Mouse (Mus musculus) neural tube, embryonic 14.5 days (tissue): ENCODE data around the gene Casq2. TPM values are rescaled to one million over a fixed set of nuclear protein-coding genes. Genes with fewer than 3 reads are reported as not detected.

Experiments
- ATAC-seq: fragments of 200-750 bp; cut with Nextera tagmentation; 2 replicates; pipeline ENCODE4 v1.8.0; 2017; ENCODE audit warnings: low read depth, mild to moderate bottlenecking, moderate TSS enrichment, moderate library complexity
- H3K27ac ChIP-seq: fragments of 300-500 bp; sonication (generic); 2 replicates; pipeline ENCODE4 v1.5.1; 2014; ENCODE audit warnings: low read depth, mild to moderate bottlenecking, control low read depth, low read length, moderate library complexity, mixed read lengths
- H3K27me3 ChIP-seq: fragments of 300-500 bp; sonication (generic); 2 replicates; pipeline ENCODE4 v1.6.1; 2014; ENCODE audit warnings: low read length; ENCODE audit not compliant: control insufficient read depth, insufficient read depth
- H3K36me3 ChIP-seq: fragments of 300-500 bp; sonication (generic); 2 replicates; pipeline ENCODE4 v1.6.1; 2014; ENCODE audit warnings: low read length, mixed read lengths; ENCODE audit not compliant: control insufficient read depth, insufficient read depth
- H3K4me1 ChIP-seq: fragments of 300-500 bp; sonication (generic); 2 replicates; pipeline ENCODE4 v1.6.1; 2014; ENCODE audit warnings: low read length; ENCODE audit not compliant: control insufficient read depth, insufficient read depth
- H3K4me2 ChIP-seq: fragments of 300-500 bp; sonication (generic); 2 replicates; pipeline ENCODE4 v1.6.1; 2014; ENCODE audit warnings: mild to moderate bottlenecking, low read depth, low read length, control low read depth
- H3K4me3 ChIP-seq: fragments of 300-500 bp; sonication (generic); 2 replicates; pipeline ENCODE4 v1.5.1; 2014; ENCODE audit warnings: low read depth, low read length, control low read depth, mixed read lengths
- H3K9ac ChIP-seq: fragments of 300-500 bp; sonication (generic); replicated peaks from 2 replicates; pipeline ENCODE4 v1.6.1; 2014; ENCODE audit warnings: low read depth, mild to moderate bottlenecking, control low read depth, low read length, mixed read lengths
- H3K9me3 ChIP-seq: fragments of 300-500 bp; sonication (generic); 2 replicates; pipeline ENCODE4 v1.6.1; 2016; ENCODE audit warnings: low read length; ENCODE audit not compliant: control insufficient read depth
- WGBS: fragments of 180-500 bp; shearing (Covaris S2); extraction: QIAGEN DNeasy Blood & Tissue Kit; methylation state at CpG from one replicate; pipeline ENCODE4 v1.1.7; 2014; 5-methylcytosine and 5-hydroxymethylcytosine counted together
- polyA plus RNA-seq: library from polyadenylated mRNA; unstranded; fragments of >200 nt; fragmentation: Nextera tagmentation; extraction: Ambion mirVana; gene quantifications from 2 replicates; pipeline ENCODE4 v1.2.1, GENCODE M21; 2014

Gene Casq2
- polyA plus RNA-seq, 1 experiment from 2014 or later: 0.75 TPM

DNA sequence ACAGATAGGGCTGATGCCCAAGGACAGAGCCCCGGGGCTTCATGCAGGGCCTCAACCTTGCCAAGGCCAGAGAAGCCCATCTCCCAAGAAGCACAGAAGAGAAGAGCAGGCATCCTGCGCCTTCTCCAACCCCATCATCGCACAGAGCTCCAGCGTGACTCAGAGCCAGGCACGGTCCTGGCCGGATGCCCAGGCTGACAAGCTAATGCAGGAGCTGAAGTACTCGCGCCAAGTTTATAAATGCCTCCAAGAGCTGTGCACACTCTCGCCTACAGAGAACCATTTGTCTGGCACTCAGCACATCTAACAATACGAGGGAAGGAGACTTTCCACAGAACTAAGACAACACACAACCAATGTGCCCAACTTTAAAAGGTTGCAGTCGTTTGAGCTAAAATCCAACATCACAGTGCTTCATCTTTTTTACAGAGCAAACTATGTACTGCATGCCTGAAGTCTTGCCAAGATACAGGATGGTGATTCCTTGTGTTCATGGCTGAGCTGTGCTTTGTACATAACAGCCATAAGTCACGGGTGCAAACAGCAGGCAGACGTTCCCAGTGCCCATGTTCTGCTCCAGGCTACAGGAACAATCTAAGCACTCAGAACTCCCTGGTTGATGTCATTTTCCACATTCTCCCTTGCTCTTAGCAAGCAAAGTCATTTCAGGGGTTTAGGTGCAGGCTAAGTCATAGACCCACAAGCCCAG lies 83.1 kb downstream of the Casq2 start:
- no peak overlapping the region for H3K4me3 ChIP-seq
- no peaks in the 10 kb centered on the region for H3K36me3 ChIP-seq
- peak overlapping the region; percentile 2; the same call in 1 of the 2 replicates for H3K27ac ChIP-seq
- no peaks in the 10 kb centered on the region for H3K9me3 ChIP-seq
- 35% methylated on average over 13 of the region's 13 CpGs for WGBS
- ATAC-seq: peak; percentile 88
- H3K27me3 ChIP-seq: no peaks in the 10 kb centered on the region
- no peak overlapping the region for H3K9ac ChIP-seq
- peaks cover 5% of the 10 kb centered on the region for H3K4me1 ChIP-seq
- H3K4me2 ChIP-seq: no peak overlapping the region

DNA sequence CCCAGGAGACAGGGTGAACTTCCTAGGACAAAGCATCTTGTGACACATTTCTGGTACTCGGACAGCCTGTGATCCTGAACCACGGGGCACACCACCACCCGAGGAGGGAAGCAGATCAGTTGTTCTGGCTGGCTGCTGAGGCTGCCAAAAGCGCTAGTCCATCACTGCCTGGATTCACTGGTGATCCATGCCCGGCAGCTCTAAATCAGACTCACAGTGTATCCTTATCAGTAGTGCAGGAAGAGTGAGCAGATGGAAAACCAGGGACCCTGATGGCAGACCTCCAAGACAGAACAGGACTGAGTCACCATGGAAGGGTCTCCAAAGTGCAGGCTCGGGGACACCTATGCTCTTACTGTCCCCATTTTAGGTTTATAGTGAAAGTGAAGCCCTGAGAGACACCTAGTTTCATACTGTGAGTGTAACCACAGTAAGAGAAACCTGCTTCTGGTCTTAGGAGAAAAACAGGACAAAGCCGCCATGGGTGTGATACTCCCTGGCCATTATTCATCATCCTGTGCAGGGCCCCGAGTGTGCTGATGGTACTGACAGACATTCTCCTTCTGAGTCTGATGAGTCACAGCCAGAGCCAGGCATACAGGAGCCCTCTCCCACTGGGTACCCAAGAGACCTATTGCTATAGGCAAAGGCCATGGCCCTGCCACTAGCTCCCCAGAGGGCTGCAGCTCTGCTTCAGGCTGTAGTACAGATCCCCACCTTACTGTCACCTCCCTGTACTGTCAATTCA lies 88.1 kb downstream of the Casq2 start:
- H3K4me2 ChIP-seq: no peak overlapping the region
- ATAC-seq: no peak
- no peaks in the 10 kb centered on the region for H3K36me3 ChIP-seq
- H3K4me1 ChIP-seq: no peaks in the 10 kb centered on the region
- H3K27me3 ChIP-seq: no peaks in the 10 kb centered on the region
- H3K27ac ChIP-seq: no peak overlapping the region
- H3K4me3 ChIP-seq: no peak overlapping the region
- 74% methylated on average over 8 of the region's 8 CpGs for WGBS
- H3K9ac ChIP-seq: no peak overlapping the region
- H3K9me3 ChIP-seq: no peaks in the 10 kb centered on the region

DNA sequence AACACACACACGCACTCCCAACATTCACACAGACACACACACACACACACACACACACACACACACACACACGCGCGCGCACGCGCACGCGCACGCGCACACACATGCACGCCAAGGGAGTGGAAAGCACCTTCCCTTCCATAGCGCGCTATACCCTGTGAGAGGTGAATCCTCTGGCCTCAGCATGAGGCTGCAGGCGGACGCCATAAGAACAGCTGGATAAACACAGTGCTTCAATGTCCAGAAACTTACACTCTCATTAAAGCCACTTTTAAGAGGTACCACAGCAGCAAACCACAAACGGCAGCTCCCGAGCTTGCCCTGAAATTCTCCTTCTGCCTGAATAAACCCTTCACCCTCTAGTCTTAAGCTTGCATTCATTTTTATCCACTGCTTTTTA lies 89.5 kb downstream of the Casq2 start:
- no peak overlapping the region for H3K4me2 ChIP-seq
- H3K4me1 ChIP-seq: no peaks in the 10 kb centered on the region
- no peak overlapping the region for H3K9ac ChIP-seq
- no peak for ATAC-seq
- no peak overlapping the region for H3K4me3 ChIP-seq
- no peaks in the 10 kb centered on the region for H3K27me3 ChIP-seq
- H3K36me3 ChIP-seq: no peaks in the 10 kb centered on the region
- no peak overlapping the region for H3K27ac ChIP-seq
- 87% methylated on average over 17 of the region's 18 CpGs for WGBS
- no peaks in the 10 kb centered on the region for H3K9me3 ChIP-seq

DNA sequence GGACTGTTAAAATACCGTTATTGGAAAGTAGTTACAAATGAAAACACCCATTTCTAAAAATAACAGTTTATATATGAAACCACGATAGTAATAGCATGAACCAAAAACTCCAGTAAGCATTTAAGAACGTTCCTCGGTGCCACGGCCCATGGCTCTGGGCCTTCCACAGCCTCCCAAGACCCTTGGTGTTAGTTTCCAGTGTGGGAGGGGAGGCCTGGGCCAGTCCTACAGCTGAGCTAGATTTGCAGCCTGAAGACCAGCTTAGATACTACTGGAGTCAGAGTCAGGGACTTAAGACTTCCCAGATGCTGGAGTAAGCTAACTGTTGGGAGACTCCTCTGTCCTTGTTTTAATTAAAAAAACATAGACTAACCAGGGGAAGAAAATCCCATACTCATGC lies 89.9 kb downstream of the Casq2 start:
- Histone ChIP-seq H3K9ac (no peak overlapping the region), H3K9me3 (no peaks in the 10 kb centered on the region), H3K36me3 (no peaks in the 10 kb centered on the region), H3K4me1 (no peaks in the 10 kb centered on the region), H3K27me3 (no peaks in the 10 kb centered on the region), H3K27ac (no peak overlapping the region), H3K4me2 (no peak overlapping the region), H3K4me3 (no peak overlapping the region)
- ATAC-seq: no peak
- 82% methylated on average over 5 of the region's 5 CpGs for WGBS

DNA sequence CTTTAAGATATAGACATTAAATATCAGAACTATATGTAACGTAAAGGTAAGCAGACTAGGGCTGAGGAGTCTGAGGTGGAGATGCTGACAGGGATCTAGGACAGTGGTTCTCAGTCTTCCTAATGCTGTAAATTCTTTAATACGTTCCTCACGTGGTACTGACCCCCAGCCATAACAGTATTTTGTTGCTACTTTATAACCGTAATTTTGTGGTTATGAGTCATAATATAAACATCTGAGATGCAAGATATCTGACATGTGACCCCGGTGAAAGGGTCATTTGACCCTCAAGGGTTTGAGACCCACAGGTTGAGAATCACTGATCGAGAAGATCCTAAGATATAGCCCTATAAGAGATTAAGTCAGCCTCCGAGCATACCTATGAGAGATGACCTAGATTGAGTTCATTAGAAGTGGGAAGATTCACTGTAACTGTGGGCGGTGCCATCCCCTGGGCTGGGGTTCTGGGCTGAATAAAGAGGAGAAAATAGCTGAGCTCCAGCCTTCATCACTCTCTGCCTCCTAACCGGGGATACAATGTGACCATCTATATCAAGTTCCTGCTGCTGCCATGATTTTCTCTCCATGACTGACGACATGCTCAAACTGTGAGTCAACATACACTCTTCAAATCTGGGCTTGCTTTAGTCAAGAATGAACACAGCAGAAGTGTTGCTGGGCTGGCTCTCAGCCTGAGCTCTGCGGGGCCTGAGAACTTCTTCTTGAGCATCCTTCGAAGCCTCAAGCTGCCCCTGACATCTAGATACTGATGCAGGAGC lies 91.8 kb downstream of the Casq2 start:
- no peak overlapping the region for H3K27ac ChIP-seq
- no peak overlapping the region for H3K4me2 ChIP-seq
- no peaks in the 10 kb centered on the region for H3K36me3 ChIP-seq
- no peaks in the 10 kb centered on the region for H3K4me1 ChIP-seq
- H3K9me3 ChIP-seq: no peaks in the 10 kb centered on the region
- no peaks in the 10 kb centered on the region for H3K27me3 ChIP-seq
- no peak overlapping the region for H3K4me3 ChIP-seq
- WGBS: 96% methylated on average over 12 of the region's 12 CpGs
- ATAC-seq: no peak
- no peak overlapping the region for H3K9ac ChIP-seq

DNA sequence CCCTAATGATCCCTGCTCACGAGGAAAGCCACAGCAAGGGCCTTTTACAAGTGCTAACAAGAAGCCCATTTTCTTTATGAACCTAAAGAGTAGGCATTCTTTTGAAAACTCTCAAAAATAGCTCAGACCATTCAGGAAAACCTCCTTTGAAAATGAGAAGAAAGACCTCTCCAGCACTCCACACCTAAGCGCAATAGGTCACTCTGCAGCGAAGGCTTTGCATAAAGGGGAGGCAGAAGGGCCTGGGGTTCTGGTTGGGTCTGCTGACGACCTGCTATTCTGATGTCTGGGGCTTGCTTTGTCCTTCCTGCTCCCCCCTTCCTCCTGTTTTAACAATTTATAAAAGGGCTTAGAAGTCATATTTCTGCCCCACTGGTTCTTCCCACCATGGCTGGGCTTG lies 93.7 kb downstream of the Casq2 start:
- Histone ChIP-seq H3K4me3 (no peak overlapping the region), H3K4me1 (no peaks in the 10 kb centered on the region), H3K9me3 (no peaks in the 10 kb centered on the region), H3K9ac (no peak overlapping the region), H3K4me2 (no peak overlapping the region), H3K36me3 (no peaks in the 10 kb centered on the region), H3K27me3 (no peaks in the 10 kb centered on the region), H3K27ac (no peak overlapping the region)
- WGBS: 69% methylated on average over 4 of the region's 4 CpGs
- ATAC-seq: no peak

DNA sequence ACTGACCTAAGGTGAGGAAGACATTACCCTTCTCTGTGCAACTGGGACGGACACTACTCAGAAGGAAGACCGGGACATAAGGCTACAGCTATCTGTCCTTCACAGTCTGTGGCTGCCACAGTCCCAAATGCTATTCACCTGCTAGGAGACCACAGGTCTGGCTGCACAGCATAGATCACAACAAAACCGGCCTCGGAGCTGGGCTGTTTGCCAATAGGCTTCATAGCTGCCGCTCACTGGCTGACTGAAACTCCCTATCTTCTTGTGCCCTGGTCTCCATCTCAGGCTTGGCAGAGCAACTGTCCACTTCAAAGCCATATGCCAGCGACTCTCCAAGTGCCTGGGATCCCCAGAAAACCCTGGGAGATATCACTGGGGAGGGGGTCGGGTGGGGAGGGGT lies 94.5 kb downstream of the Casq2 start:
- Histone ChIP-seq H3K4me1 (no peaks in the 10 kb centered on the region), H3K4me3 (no peak overlapping the region), H3K36me3 (no peaks in the 10 kb centered on the region), H3K27me3 (no peaks in the 10 kb centered on the region), H3K27ac (no peak overlapping the region), H3K4me2 (no peak overlapping the region), H3K9ac (no peak overlapping the region), H3K9me3 (no peaks in the 10 kb centered on the region)
- WGBS: 79% methylated on average over 7 of the region's 7 CpGs
- ATAC-seq: no peak

DNA sequence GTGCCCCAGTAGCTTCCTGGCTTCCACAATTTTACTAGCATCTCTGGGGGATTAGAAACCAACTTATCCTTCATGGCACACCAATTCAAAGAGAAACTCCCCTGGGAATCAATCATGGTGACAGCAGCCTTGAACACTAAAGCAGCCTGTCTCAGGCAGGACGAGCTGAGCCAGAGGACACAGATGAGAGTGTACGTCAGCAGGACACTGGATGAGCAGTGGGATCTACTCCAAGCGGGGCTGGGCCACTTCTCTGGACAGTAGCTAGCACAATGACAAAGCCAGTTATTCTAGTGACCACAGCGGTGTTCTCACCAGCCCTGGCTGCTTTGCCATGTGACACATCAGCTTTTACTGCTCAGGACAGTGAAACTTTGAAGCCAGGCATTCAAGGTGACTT lies 95.0 kb downstream of the Casq2 start:
- WGBS: 62% methylated on average over 4 of the region's 4 CpGs
- no peaks in the 10 kb centered on the region for H3K36me3 ChIP-seq
- ATAC-seq: 0 out of 2 replicates have a peak, but pooled peaks have one; percentile 14
- no peak overlapping the region for H3K9ac ChIP-seq
- H3K4me1 ChIP-seq: no peaks in the 10 kb centered on the region
- H3K9me3 ChIP-seq: no peaks in the 10 kb centered on the region
- no peaks in the 10 kb centered on the region for H3K27me3 ChIP-seq
- no peak overlapping the region for H3K27ac ChIP-seq
- no peak overlapping the region for H3K4me2 ChIP-seq
- no peak overlapping the region for H3K4me3 ChIP-seq

DNA sequence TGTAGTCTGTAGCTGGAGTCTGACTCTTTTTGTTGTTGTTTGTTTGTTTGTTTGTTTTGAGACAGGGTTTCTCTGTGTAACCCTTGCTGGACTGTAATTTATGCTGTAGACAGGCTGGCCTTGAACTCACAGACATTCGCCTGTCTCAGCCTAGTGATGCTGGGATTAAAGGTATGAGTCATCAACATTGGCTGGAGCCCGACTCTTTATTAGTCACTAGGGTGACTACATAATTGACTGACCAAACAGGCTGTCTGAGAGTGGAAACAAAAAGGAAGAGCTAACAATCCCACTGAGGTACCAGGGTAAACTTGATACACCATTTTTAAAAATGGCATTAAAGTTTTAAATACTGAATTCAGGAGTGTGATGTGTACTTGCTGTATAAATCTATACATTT lies 96.4 kb downstream of the Casq2 start:
- ATAC-seq: no peak

More for the DNA sequence above, 96.4 kb downstream of the Casq2 start:
- no peaks in the 10 kb centered on the region for H3K4me1 ChIP-seq
- no peaks in the 10 kb centered on the region for H3K27me3 ChIP-seq
- H3K4me2 ChIP-seq: no peak overlapping the region
- 87% methylated on average over 2 of the region's 2 CpGs for WGBS
- H3K4me3 ChIP-seq: no peak overlapping the region
- no peaks in the 10 kb centered on the region for H3K36me3 ChIP-seq
- no peak overlapping the region for H3K27ac ChIP-seq
- no peaks in the 10 kb centered on the region for H3K9me3 ChIP-seq
- no peak overlapping the region for H3K9ac ChIP-seq
